Mouse (Mus musculus): ENCODE data around the gene Reck.

- no peak for TF ChIP-seq CTCF (IDR thresholded peaks at IDR 0.05; ENCODE audit: extremely low read depth, insufficient read depth, insufficient read length, insufficient replicate concordance)
- no peak for TF ChIP-seq POLR2A (IDR thresholded peaks at IDR 0.05; ENCODE audit: low read depth, low read length)
Measured at GRCm38 (mm10) chr4:43877230-43877629, 1.9 kb downstream of the Reck start.
